In genomic region chr2:165811536-165811935, GRCm38 (mm10) we compare ENCODE assay signal across 8 mouse cellular contexts.
DNase-seq lines count a peak whose midpoint lies in the region; ATAC-seq and TF ChIP-seq lines count a peak whose summit lies in the region.

No protein-coding gene starts in this region.

- no peak overlapping the region for H3K4me3 ChIP-seq in midbrain, embryonic 14.5 days (replicated peaks; ENCODE audit: low read depth, low read length)
- no peak overlapping the region for H3K4me3 ChIP-seq in midbrain, embryonic 10.5 days
- H3K4me3 ChIP-seq in bone marrow, adult 2 months (replicated peaks; ENCODE audit: control insufficient read depth, low read depth, low read length): no peak overlapping the region
- H3K4me3 ChIP-seq in intestine, embryonic 16.5 days (ENCODE audit: low read length): no peak overlapping the region
- no peak overlapping the region for H3K4me3 ChIP-seq in lung, embryonic 16.5 days (ENCODE audit: low read length)

- H3K9ac ChIP-seq in midbrain, embryonic 14.5 days (replicated peaks; ENCODE audit: low read length): no peak overlapping the region
- H3K9ac ChIP-seq in intestine, embryonic 16.5 days (ENCODE audit: low read depth, low read length): no peak overlapping the region
- H3K9ac ChIP-seq in lung, embryonic 16.5 days (ENCODE audit: low read length): no peak overlapping the region

- H3K27ac ChIP-seq in midbrain, embryonic 14.5 days (replicated peaks; ENCODE audit: low read depth, low read length): no peak overlapping the region
- H3K27ac ChIP-seq in midbrain, embryonic 10.5 days (replicated peaks): no peak overlapping the region
- H3K27ac ChIP-seq in bone marrow, adult 2 months (ENCODE audit: control insufficient read depth, insufficient read depth, low read depth, low read length, poor library complexity): no peak overlapping the region
- H3K27ac ChIP-seq in intestine, embryonic 16.5 days (ENCODE audit: low read length): no peak overlapping the region
- no peak overlapping the region for H3K27ac ChIP-seq in lung, embryonic 16.5 days (ENCODE audit: low read length)

- DNase-seq in cerebellum, adult 9-11 months: peak; percentile 64
- DNase-seq in cerebellum, adult 11 months: no peak
- peak; percentile 69 for DNase-seq in midbrain, embryonic 14.5 days
- DNase-seq in midbrain, embryonic 10.5 days (ENCODE audit: low spot score): no peak
- peak; percentile 70 for DNase-seq in thymus, postnatal 14 days

- peaks cover 93% of the 10 kb centered on the region for H3K36me3 ChIP-seq in midbrain, embryonic 14.5 days (ENCODE audit: control insufficient read depth, insufficient read depth, low read length)
- peaks cover 99% of the 10 kb centered on the region for H3K36me3 ChIP-seq in midbrain, embryonic 10.5 days
- H3K36me3 ChIP-seq in intestine, embryonic 16.5 days (ENCODE audit: control insufficient read depth, insufficient read depth, low read length): peaks cover 38% of the 10 kb centered on the region
- peaks cover 51% of the 10 kb centered on the region for H3K36me3 ChIP-seq in lung, embryonic 16.5 days (ENCODE audit: control insufficient read depth, insufficient read depth, low read length)

- TF ChIP-seq CTCF in bone marrow, adult 2 months (IDR thresholded peaks at IDR 0.05; ENCODE audit: control insufficient read depth, insufficient read depth, low read length): peak; percentile 57

- TF ChIP-seq POLR2A in bone marrow, adult 2 months (IDR thresholded peaks at IDR 0.05; ENCODE audit: borderline replicate concordance, control insufficient read depth, low read depth, low read length): no peak

- H3K27me3 ChIP-seq in midbrain, embryonic 14.5 days (ENCODE audit: control insufficient read depth, insufficient read depth, low read length): no peaks in the 10 kb centered on the region
- H3K27me3 ChIP-seq in midbrain, embryonic 10.5 days (ENCODE audit: low read depth, poor library complexity, severe bottlenecking): no peaks in the 10 kb centered on the region
- no peaks in the 10 kb centered on the region for H3K27me3 ChIP-seq in intestine, embryonic 16.5 days (replicated peaks; ENCODE audit: control insufficient read depth, insufficient read depth, low read length)
- H3K27me3 ChIP-seq in lung, embryonic 16.5 days (ENCODE audit: control insufficient read depth, insufficient read depth, low read depth, low read length): no peaks in the 10 kb centered on the region

- 0 out of 2 replicates have a peak, but pooled peaks cover 5% of the 10 kb centered on the region for H3K4me1 ChIP-seq in midbrain, embryonic 14.5 days (ENCODE audit: control insufficient read depth, insufficient read depth, low read length)
- peaks cover 4% of the 10 kb centered on the region; the same call in 1 of the 2 replicates for H3K4me1 ChIP-seq in midbrain, embryonic 10.5 days
- no peaks in the 10 kb centered on the region for H3K4me1 ChIP-seq in bone marrow, adult 2 months (ENCODE audit: control insufficient read depth, insufficient read depth, low read length)
- H3K4me1 ChIP-seq in intestine, embryonic 16.5 days (ENCODE audit: control insufficient read depth, insufficient read depth, low read length): no peaks in the 10 kb centered on the region
- no peaks in the 10 kb centered on the region for H3K4me1 ChIP-seq in lung, embryonic 16.5 days (replicated peaks; ENCODE audit: control insufficient read depth, insufficient read depth, low read length)

- H3K4me2 ChIP-seq in midbrain, embryonic 14.5 days (ENCODE audit: low read length): no peak overlapping the region
- no peak overlapping the region for H3K4me2 ChIP-seq in intestine, embryonic 16.5 days (ENCODE audit: low read depth, low read length)
- no peak overlapping the region for H3K4me2 ChIP-seq in lung, embryonic 16.5 days (ENCODE audit: low read depth, low read length)

- WGBS in midbrain, embryonic 14.5 days: 63% methylated on average over 5 of the region's 5 CpGs
- 65% methylated on average over 5 of the region's 5 CpGs for WGBS in midbrain, embryonic 10.5 days
- WGBS in bone marrow, adult 2 months: 77% methylated on average over 5 of the region's 5 CpGs
- WGBS in intestine, embryonic 16.5 days: 64% methylated on average over 5 of the region's 5 CpGs
- 59% methylated on average over 5 of the region's 5 CpGs for WGBS in lung, embryonic 16.5 days

- no peaks in the 10 kb centered on the region for H3K9me3 ChIP-seq in midbrain, embryonic 14.5 days (ENCODE audit: control insufficient read depth, low read length)
- no peaks in the 10 kb centered on the region for H3K9me3 ChIP-seq in midbrain, embryonic 10.5 days (replicated peaks)
- no peaks in the 10 kb centered on the region for H3K9me3 ChIP-seq in intestine, embryonic 16.5 days (ENCODE audit: control insufficient read depth, low read length)
- H3K9me3 ChIP-seq in lung, embryonic 16.5 days (ENCODE audit: control insufficient read depth, low read length): no peaks in the 10 kb centered on the region

- no peak for ATAC-seq in midbrain, embryonic 14.5 days (ENCODE audit: low FRiP score, low TSS enrichment)
- peak; percentile 37; the same call in 1 of the 2 replicates for ATAC-seq in intestine, embryonic 16.5 days
- ATAC-seq in lung, embryonic 16.5 days (ENCODE audit: low read depth): 0 out of 2 replicates have a peak, but pooled peaks have one; percentile 23

Comparison
In these comparisons a context has a peak if more than half of its experiments do, and no peak if none do; other contexts are left out.
1. DNase-seq: peak in cerebellum, adult 9-11 months (single experiment), midbrain, embryonic 14.5 days (single experiment) and thymus, postnatal 14 days (single experiment); none in cerebellum, adult 11 months (single experiment) and midbrain, embryonic 10.5 days (single experiment).